Mouse (Mus musculus): ENCODE measurements around the gene Kmt2b. TPM values are rescaled to one million over a fixed set of nuclear protein-coding genes. Genes with fewer than 3 reads are reported as not detected.

Gene Kmt2b
- polyA plus RNA-seq, 1 experiment from 2014 or later, result 10.1 TPM

- Histone ChIP-seq H3K4me3 (no peak overlapping the region), H3K4me1 (peaks cover 6% of the 10 kb centered on the region; the same call in 1 of the 2 replicates), H3K27ac (no peak overlapping the region), H3K9me3 (no peaks in the 10 kb centered on the region), H3K27me3 (ENCODE audit: poor library complexity, severe bottlenecking) (no peaks in the 10 kb centered on the region), H3K36me3 (replicated peaks) (peaks cover 46% of the 10 kb centered on the region)
- 86% methylated on average over 2 of the region's 2 CpGs for WGBS
- DNase-seq (ENCODE audit: extremely low spot score, low spot score), result no peak
Observed at GRCm38 (mm10) chr7:30614454-30614853, 25.9 kb upstream of the Kmt2b start.

DNA sequence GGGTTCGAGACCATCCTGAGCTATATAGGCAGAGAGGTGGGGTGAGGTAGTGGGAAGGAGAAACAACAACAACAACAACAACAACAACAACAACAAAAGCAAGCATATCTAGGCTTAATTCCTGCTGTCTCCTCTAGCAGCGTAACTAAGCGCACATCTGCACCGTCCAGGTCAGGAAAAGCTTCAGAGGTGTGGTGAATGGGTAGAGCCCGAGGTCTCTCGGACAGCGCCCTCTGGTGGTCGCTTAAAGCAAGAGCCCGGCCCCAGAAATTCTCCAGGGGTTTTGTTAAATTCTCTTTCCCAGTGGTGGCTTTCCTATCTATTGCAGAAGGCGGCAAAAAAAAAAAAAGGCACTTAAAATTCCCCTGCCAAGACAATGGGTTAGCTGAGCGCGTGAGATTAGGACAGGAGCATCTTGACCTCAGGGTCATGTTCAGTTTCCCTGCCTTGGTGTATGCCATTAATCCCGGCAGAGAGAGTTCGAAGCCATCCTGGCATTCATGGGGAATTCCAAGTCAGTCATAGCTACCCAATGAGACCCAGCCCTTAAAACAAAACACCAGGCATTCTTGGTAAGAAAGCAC, 25.1 kb upstream of the Kmt2b start:
- whole genome bisulfite sequencing, result 22% methylated on average over 14 of the region's 14 CpGs
- no peak overlapping the region; the same call in 1 of the 2 replicates for H3K4me3 ChIP-seq
- H3K27ac ChIP-seq, result no peak overlapping the region
- peaks cover 8% of the 10 kb centered on the region; the same call in 1 of the 2 replicates for H3K4me1 ChIP-seq
- H3K27me3 ChIP-seq (ENCODE audit: poor library complexity, severe bottlenecking), result no peaks in the 10 kb centered on the region
- peak; percentile 65 for DNase-seq (ENCODE audit: extremely low spot score, low spot score)
- peaks cover 38% of the 10 kb centered on the region for H3K36me3 ChIP-seq (replicated peaks)
- no peaks in the 10 kb centered on the region for H3K9me3 ChIP-seq

DNA sequence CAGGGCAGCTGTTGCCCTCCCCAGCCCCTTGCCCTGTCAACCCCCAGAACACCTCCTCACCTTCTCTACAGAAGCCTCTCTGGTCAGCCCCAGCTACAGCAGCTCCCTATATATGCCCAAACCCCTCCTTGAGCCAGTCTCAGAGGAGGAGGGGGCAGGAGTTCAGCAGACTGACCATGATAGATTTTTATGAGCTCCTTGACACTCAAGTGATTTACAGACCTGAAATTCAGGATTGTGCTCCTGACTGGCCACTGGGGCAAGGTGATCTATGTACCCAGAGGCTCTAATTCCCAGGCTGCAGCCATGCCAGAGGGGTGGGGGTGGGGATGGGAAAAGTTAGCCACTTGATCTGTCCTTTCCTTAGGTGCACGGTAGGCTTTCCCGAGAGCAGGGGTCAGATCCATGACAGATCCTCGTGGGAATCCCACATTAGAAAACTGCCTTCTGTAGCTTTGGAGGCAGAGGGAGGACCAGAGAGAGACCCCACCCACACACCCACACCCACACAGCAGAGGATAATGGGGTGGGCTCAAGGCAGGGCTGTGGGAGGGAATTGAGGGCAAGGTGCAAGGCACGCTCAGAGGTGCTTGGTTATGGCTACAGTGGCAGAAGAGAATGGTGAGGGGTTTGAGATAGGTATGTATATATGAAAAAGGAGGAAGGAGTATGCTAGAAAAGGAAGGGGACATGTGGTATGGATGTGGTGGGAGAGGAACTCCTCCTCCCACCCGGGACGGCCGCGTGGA, 24.3 kb upstream of the Kmt2b start, which contains the start of gene Upk1a:
TSS of gene Upk1a (minus strand) at position 194 of the 749 bp plus-strand sequence.
- no peak for DNase-seq (ENCODE audit: extremely low spot score, low spot score)
- H3K27ac ChIP-seq, result no peak within 1 kb of the TSS
- H3K36me3 ChIP-seq (replicated peaks), result peaks cover 30% of the 10 kb centered on the region
- no peak within 1 kb of the TSS; the same call in 1 of the 2 replicates for H3K4me3 ChIP-seq
- H3K27me3 ChIP-seq (ENCODE audit: poor library complexity, severe bottlenecking), result no peaks in the 10 kb centered on the region
- peaks cover 16% of the 10 kb centered on the region for H3K4me1 ChIP-seq
- H3K9me3 ChIP-seq, result no peaks in the 10 kb centered on the region
- WGBS, result 83% methylated on average over 8 of the region's 8 CpGs

DNA sequence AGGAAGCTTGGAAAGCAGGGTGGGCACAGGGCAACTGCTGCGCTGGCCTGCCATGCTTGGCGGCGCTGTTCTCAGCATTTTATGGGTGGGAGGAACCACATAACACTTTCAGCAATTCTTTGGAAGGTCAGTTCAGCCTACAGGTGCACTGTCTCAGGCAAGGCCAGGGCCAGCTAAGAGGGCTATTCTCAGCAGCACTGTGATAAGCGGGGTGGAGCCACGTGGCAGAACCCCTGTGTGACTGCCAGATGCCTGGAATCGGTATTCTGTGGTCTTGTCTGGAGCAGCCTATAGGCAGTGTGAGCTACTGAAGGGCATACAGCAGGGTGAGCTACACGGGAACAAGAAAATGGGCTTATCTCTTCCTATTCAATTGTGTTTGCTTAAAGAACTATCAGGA, 21.5 kb upstream of the Kmt2b start:
- Histone ChIP-seq H3K9me3 (no peaks in the 10 kb centered on the region), H3K27me3 (ENCODE audit: poor library complexity, severe bottlenecking) (no peaks in the 10 kb centered on the region), H3K27ac (no peak overlapping the region), H3K4me1 (peaks cover 13% of the 10 kb centered on the region), H3K4me3 (no peak overlapping the region), H3K36me3 (replicated peaks) (peaks cover 2% of the 10 kb centered on the region)
- no peak for DNase-seq (ENCODE audit: extremely low spot score, low spot score)
- 68% methylated on average over 7 of the region's 7 CpGs for WGBS

- no peaks in the 10 kb centered on the region for H3K36me3 ChIP-seq (replicated peaks)
- no peaks in the 10 kb centered on the region for H3K9me3 ChIP-seq
- no peak overlapping the region for H3K4me3 ChIP-seq
- H3K27me3 ChIP-seq (ENCODE audit: poor library complexity, severe bottlenecking), result no peaks in the 10 kb centered on the region
- 50% methylated on average over 16 of the region's 16 CpGs for WGBS
- no peak for DNase-seq (ENCODE audit: extremely low spot score, low spot score)
- no peak overlapping the region for H3K27ac ChIP-seq
- H3K4me1 ChIP-seq, result peaks cover 12% of the 10 kb centered on the region
Observed at GRCm38 (mm10) chr7:30608476-30608875, 19.9 kb upstream of the Kmt2b start.

- H3K27me3 ChIP-seq (ENCODE audit: poor library complexity, severe bottlenecking), result no peaks in the 10 kb centered on the region
- H3K27ac ChIP-seq, result no peak overlapping the region
- no peaks in the 10 kb centered on the region for H3K9me3 ChIP-seq
- H3K36me3 ChIP-seq (replicated peaks), result no peaks in the 10 kb centered on the region
- 30% methylated on average over 8 of the region's 8 CpGs for WGBS
- H3K4me3 ChIP-seq, result no peak overlapping the region
- peaks cover 10% of the 10 kb centered on the region for H3K4me1 ChIP-seq
- peak; percentile 55 for DNase-seq (ENCODE audit: extremely low spot score, low spot score)
Observed at GRCm38 (mm10) chr7:30607706-30608309, 19.3 kb upstream of the Kmt2b start.

GRCm38 (mm10) chr7:30604944-30605343, 16.4 kb upstream of the Kmt2b start:
- no peak for DNase-seq (ENCODE audit: extremely low spot score, low spot score)
- 88% methylated on average over 8 of the region's 8 CpGs for WGBS
- Histone ChIP-seq H3K36me3 (replicated peaks) (no peaks in the 10 kb centered on the region), H3K27me3 (ENCODE audit: poor library complexity, severe bottlenecking) (no peaks in the 10 kb centered on the region), H3K4me3 (no peak overlapping the region), H3K9me3 (no peaks in the 10 kb centered on the region), H3K27ac (no peak overlapping the region), H3K4me1 (peaks cover 18% of the 10 kb centered on the region)

DNA sequence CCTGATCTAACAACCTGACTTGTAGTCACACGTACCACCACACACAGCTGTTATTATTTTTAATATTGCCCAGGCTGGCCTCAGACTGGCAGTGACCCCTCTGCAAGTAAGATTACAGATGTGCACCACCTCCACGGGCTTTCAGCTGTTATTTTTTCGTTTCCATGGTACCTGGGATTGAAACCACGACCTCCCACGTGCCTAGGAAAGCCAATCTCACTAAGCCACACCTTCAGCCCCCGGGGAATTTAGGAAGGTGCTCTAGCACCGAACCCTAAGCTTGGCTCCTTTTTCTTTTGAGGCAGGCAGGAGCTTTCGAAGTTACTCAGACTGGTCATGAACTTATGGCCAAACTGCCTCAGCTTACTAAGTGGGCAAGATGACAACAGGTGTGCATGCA, 15.9 kb upstream of the Kmt2b start:
- H3K27me3 ChIP-seq (ENCODE audit: poor library complexity, severe bottlenecking), result no peaks in the 10 kb centered on the region
- no peaks in the 10 kb centered on the region for H3K36me3 ChIP-seq (replicated peaks)
- no peak for DNase-seq (ENCODE audit: extremely low spot score, low spot score)
- WGBS, result 62% methylated on average over 8 of the region's 8 CpGs
- H3K9me3 ChIP-seq, result no peaks in the 10 kb centered on the region
- no peak overlapping the region for H3K4me3 ChIP-seq
- H3K27ac ChIP-seq, result no peak overlapping the region
- H3K4me1 ChIP-seq, result peaks cover 23% of the 10 kb centered on the region

- no peak overlapping the region for H3K4me3 ChIP-seq
- no peak overlapping the region for H3K27ac ChIP-seq
- H3K9me3 ChIP-seq, result no peaks in the 10 kb centered on the region
- no peak for DNase-seq (ENCODE audit: extremely low spot score, low spot score)
- H3K4me1 ChIP-seq, result peaks cover 14% of the 10 kb centered on the region
- H3K27me3 ChIP-seq (ENCODE audit: poor library complexity, severe bottlenecking), result no peaks in the 10 kb centered on the region
- WGBS, result 51% methylated on average over 3 of the region's 3 CpGs
- no peaks in the 10 kb centered on the region for H3K36me3 ChIP-seq (replicated peaks)
Observed at GRCm38 (mm10) chr7:30602583-30602982, 14.1 kb upstream of the Kmt2b start.

- Histone ChIP-seq H3K4me1 (peaks cover 14% of the 10 kb centered on the region), H3K4me3 (no peak overlapping the region; the same call in 1 of the 2 replicates), H3K36me3 (replicated peaks) (no peaks in the 10 kb centered on the region), H3K9me3 (no peaks in the 10 kb centered on the region), H3K27me3 (ENCODE audit: poor library complexity, severe bottlenecking) (no peaks in the 10 kb centered on the region), H3K27ac (no peak overlapping the region)
- WGBS, result 74% methylated on average over 7 of the region's 7 CpGs
- no peak for DNase-seq (ENCODE audit: extremely low spot score, low spot score)
Observed at GRCm38 (mm10) chr7:30600651-30601050, 12.1 kb upstream of the Kmt2b start.

- Histone ChIP-seq H3K4me3 (peak overlapping the region; percentile 25), H3K9me3 (no peaks in the 10 kb centered on the region), H3K27ac (0 out of 2 replicates have a peak overlapping the region, but pooled peaks have one; percentile 40), H3K36me3 (replicated peaks) (no peaks in the 10 kb centered on the region), H3K27me3 (ENCODE audit: poor library complexity, severe bottlenecking) (no peaks in the 10 kb centered on the region), H3K4me1 (peaks cover 14% of the 10 kb centered on the region)
- 2% methylated on average over 16 of the region's 16 CpGs for WGBS
- DNase-seq (ENCODE audit: extremely low spot score, low spot score), result peak; percentile 84
Observed at GRCm38 (mm10) chr7:30599933-30600353, 11.4 kb upstream of the Kmt2b start.

DNA sequence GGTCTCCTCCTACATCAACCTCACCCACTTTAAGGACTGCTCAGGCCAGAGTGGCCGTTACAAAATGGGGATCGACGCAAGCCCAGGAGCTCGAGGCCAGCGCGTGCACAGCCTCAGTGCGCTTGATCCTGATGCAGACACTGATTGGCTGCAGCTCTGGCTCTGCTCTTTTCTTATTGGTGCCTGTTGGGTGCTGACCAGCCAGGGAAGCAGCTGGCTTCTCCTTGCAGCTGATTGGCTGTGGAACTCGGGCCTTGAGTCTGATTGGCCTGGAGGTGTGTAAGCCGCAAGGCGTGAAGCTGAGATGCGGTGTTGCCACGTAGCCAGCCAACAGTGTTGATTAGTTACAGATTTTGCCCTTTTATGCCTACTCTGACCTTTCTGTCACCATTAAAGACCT, 10.3 kb upstream of the Kmt2b start, which contains the start of gene Zbtb32:
TSS of gene Zbtb32 (minus strand) at position 124 of the 400 bp plus-strand sequence.
- Histone ChIP-seq H3K9me3 (no peaks in the 10 kb centered on the region), H3K4me1 (peaks cover 14% of the 10 kb centered on the region), H3K4me3 (peak within 1 kb of the TSS; percentile 25), H3K36me3 (replicated peaks) (no peaks in the 10 kb centered on the region), H3K27me3 (ENCODE audit: poor library complexity, severe bottlenecking) (no peaks in the 10 kb centered on the region), H3K27ac (0 out of 2 replicates have a peak within 1 kb of the TSS, but pooled peaks have one; percentile 40)
- 94% methylated on average over 12 of the region's 12 CpGs for WGBS
- no peak for DNase-seq (ENCODE audit: extremely low spot score, low spot score)

GRCm38 (mm10) chr7:30596811-30597210, 8.3 kb upstream of the Kmt2b start:
- Histone ChIP-seq H3K27me3 (ENCODE audit: poor library complexity, severe bottlenecking) (no peaks in the 10 kb centered on the region), H3K27ac (no peak overlapping the region), H3K36me3 (replicated peaks) (no peaks in the 10 kb centered on the region), H3K9me3 (no peaks in the 10 kb centered on the region), H3K4me3 (no peak overlapping the region), H3K4me1 (peaks cover 20% of the 10 kb centered on the region)
- WGBS, result 83% methylated on average over 5 of the region's 5 CpGs
- no peak for DNase-seq (ENCODE audit: extremely low spot score, low spot score)

Measured in forebrain, embryonic 10.5 days (tissue).